Mouse (Mus musculus) cerebellum, postnatal 10 days (tissue): ENCODE results near the gene Mamdc2.
A peak's percentile ranks its signal among the peaks of the same experiment; 100 is the strongest.
"Not testable (repeated sequence)": the region's sequence is repeated elsewhere in the genome, so short reads cannot be mapped to it uniquely, and the experiment has no call there.

ENCODE experiments used
- DNase-seq, 2 experiments: peaks; one replicate each; pipeline ENCODE4 v3.0.0; 2021; ENCODE audit warnings: mixed read lengths in 2 of 2

Mamdc2 gene

GRCm38 (mm10) chr19:23447988-23448497 is at the start of gene Mamdc2:
TSS of gene Mamdc2 (minus strand) at chr19:23448442.
- DNase-seq = peak; percentile 43 to 49

- DNase-seq = no peak
Observed at GRCm38 (mm10) chr19:23498011-23498410, 49.8 kb upstream of the Mamdc2 start.

- peak; percentile 55 to 63 for DNase-seq
Observed at GRCm38 (mm10) chr19:23497171-23497917, 49.1 kb upstream of the Mamdc2 start.

GRCm38 (mm10) chr19:23496536-23496935 is 48.3 kb upstream of the Mamdc2 start:
- DNase-seq = peak in 1 of 2 experiments; percentile 8

- no peak for DNase-seq
Observed at GRCm38 (mm10) chr19:23492663-23493062, 44.4 kb upstream of the Mamdc2 start.

- DNase-seq = peak; percentile 25 to 32
Observed at GRCm38 (mm10) chr19:23490703-23491102, 42.5 kb upstream of the Mamdc2 start.

- peak; percentile 45 to 59 for DNase-seq
Observed at GRCm38 (mm10) chr19:23489780-23490179, 41.5 kb upstream of the Mamdc2 start.

- no peak for DNase-seq
Observed at GRCm38 (mm10) chr19:23487421-23487820, 39.2 kb upstream of the Mamdc2 start.

GRCm38 (mm10) chr19:23486631-23487270 is 38.5 kb upstream of the Mamdc2 start:
- no peak for DNase-seq

- DNase-seq = no peak
Observed at GRCm38 (mm10) chr19:23485940-23486600, 37.8 kb upstream of the Mamdc2 start.

- DNase-seq = not testable (repeated sequence)
Observed at GRCm38 (mm10) chr19:23482571-23482970, 34.3 kb upstream of the Mamdc2 start.

- DNase-seq = no peak
Observed at GRCm38 (mm10) chr19:23479597-23479967, 31.3 kb upstream of the Mamdc2 start.

- peak; percentile 77 to 80 for DNase-seq
Observed at GRCm38 (mm10) chr19:23478895-23479596, 30.8 kb upstream of the Mamdc2 start.

- DNase-seq = no peak
Observed at GRCm38 (mm10) chr19:23477826-23478225, 29.6 kb upstream of the Mamdc2 start.

- no peak for DNase-seq
Observed at GRCm38 (mm10) chr19:23467866-23468265, 19.6 kb upstream of the Mamdc2 start.

GRCm38 (mm10) chr19:23467011-23467410 is 18.8 kb upstream of the Mamdc2 start:
- no peak for DNase-seq

- DNase-seq = peak in 1 of 2 experiments; percentile 21
Observed at GRCm38 (mm10) chr19:23457492-23457891, 9.2 kb upstream of the Mamdc2 start.

- DNase-seq = no peak
Observed at GRCm38 (mm10) chr19:23451361-23451760, 3.1 kb upstream of the Mamdc2 start.

- DNase-seq = peak; percentile 54 to 62
Observed at GRCm38 (mm10) chr19:23447221-23447987, 838 bp downstream of the Mamdc2 start.

GRCm38 (mm10) chr19:23444910-23445845 is 3.1 kb downstream of the Mamdc2 start:
- DNase-seq = peak; percentile 56 to 72

- no peak for DNase-seq
Observed at GRCm38 (mm10) chr19:23435731-23436130, 12.5 kb downstream of the Mamdc2 start.
